Mouse (Mus musculus): ENCODE measurements at regions not wholly inside any gene's neighbourhood (a gene's known extent, or its start where the extent isn't known, plus 50 kb on each side); places are given as distances from the start of the nearest gene placed in this dataset.

DNA sequence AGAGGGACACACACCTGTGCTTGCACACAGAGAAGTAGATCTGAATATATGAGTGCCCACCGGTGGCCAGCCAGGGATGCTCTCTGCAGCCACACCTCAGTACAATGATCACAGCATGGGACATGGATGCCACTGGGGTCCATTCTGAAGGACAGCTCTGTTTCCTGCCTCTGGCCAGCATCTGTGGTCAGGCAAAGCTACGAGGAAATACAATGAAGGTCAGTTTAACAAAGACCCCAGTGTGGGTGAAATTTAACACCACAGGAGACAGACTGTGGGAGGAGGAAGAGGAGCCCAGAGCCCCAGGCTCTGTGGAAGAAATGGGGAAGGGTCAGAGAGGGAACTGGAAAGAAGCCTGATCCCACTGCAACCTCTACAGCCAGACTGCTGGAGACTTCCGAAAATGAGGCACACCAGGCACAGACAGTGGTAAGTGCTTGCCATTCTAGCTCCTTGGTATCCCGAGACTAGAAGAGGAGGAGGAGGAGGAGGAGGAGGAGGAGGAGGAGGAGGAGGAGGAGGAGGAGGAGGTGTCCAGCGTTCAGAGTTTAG is 196.0 kb downstream of the Ly86 start:
- Histone ChIP-seq H3K36me3 (no peaks in the 10 kb centered on the region), H3K9me3 (no peaks in the 10 kb centered on the region), H3K4me3 (no peak overlapping the region), H3K27me3 (no peaks in the 10 kb centered on the region), H3K27ac (replicated peaks) (no peak overlapping the region), H3K4me2 (no peak overlapping the region), H3K9ac (no peak overlapping the region), H3K4me1 (replicated peaks) (no peaks in the 10 kb centered on the region)
- 3% methylated on average over 4 of the region's 5 CpGs for WGBS
- ATAC-seq (ENCODE audit: low FRiP score, low read depth) = no peak

DNA sequence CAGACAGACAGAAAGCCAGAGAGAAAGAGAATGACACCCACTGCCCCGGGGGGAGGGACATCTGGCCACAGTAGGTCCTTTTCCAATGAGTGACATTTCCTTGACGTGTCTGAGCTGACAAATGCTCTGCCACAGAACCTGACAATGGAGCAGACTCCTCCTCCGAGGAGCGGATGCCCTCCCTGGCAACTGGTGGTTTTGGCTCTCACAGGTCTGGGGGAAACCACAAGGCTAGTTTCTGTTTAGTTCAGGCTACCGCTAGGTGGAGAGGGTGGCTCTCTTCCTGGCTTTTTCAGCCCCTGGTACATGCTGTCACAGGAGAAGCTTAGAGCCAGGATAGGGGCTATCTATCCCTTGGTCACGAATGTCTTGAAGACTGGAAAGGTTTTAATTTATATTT is 196.7 kb downstream of the Ly86 start:
- no peaks in the 10 kb centered on the region for H3K27me3 ChIP-seq
- no peak overlapping the region for H3K27ac ChIP-seq (replicated peaks)
- H3K9me3 ChIP-seq = no peaks in the 10 kb centered on the region
- ATAC-seq (ENCODE audit: low FRiP score, low read depth) = peak; percentile 73; the same call in 1 of the 2 replicates
- 8% methylated on average over 6 of the region's 6 CpGs for WGBS
- H3K9ac ChIP-seq = no peak overlapping the region
- peak overlapping the region; percentile 8; the same call in 1 of the 2 replicates for H3K4me2 ChIP-seq
- H3K36me3 ChIP-seq = no peaks in the 10 kb centered on the region
- H3K4me3 ChIP-seq = no peak overlapping the region
- no peaks in the 10 kb centered on the region for H3K4me1 ChIP-seq (replicated peaks)

DNA sequence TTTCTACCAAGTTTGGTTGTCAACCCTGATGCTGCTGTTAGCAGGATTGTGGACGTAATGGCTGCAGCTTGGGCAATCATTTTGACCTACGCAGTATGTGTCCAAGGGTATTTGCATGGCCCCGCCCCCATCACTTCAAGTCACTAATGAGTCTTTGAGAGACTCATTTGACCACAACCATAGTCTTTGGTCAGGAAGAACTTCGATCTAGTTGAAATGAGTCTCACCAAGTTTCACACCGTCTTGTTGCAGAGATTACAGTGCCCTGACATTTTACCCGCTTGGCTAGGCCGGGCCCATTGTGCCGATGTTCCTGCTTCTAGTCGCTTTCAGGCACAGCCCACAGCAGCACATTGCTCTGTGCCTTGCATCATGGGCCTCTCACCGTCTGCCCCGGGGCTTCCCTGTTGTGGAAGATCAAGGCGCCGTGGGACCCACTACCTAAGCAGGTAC is 197.8 kb downstream of the Ly86 start:
- no peak for ATAC-seq (ENCODE audit: low FRiP score, low read depth)
- no peaks in the 10 kb centered on the region for H3K27me3 ChIP-seq
- H3K9ac ChIP-seq = no peak overlapping the region
- no peaks in the 10 kb centered on the region for H3K36me3 ChIP-seq
- H3K4me2 ChIP-seq = no peak overlapping the region
- no peak overlapping the region for H3K4me3 ChIP-seq
- WGBS = 93% methylated on average over 13 of the region's 13 CpGs
- H3K27ac ChIP-seq (replicated peaks) = no peak overlapping the region
- H3K4me1 ChIP-seq (replicated peaks) = no peaks in the 10 kb centered on the region
- H3K9me3 ChIP-seq = no peaks in the 10 kb centered on the region

DNA sequence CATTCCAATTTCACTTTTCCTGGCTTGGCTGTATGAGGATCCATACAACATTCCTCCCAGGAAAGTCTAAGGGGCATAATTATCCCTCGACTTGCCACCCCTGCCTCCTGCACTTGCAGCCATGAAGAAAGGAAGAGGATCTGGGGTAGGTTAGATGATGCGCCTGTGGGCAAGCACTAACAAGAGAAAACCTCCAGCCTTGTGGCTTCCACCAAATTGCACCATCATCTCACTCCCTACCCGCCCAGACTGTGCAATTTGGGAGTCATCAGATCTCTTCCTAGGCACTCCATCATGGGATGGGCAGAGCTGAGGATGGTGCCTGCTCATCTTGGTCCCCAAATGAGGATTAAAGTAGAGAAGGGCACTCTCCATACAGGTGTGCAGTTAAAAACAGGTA is 198.8 kb downstream of the Ly86 start:
- Histone ChIP-seq H3K9ac (no peak overlapping the region), H3K9me3 (no peaks in the 10 kb centered on the region), H3K4me2 (no peak overlapping the region), H3K4me3 (no peak overlapping the region), H3K27me3 (no peaks in the 10 kb centered on the region), H3K4me1 (replicated peaks) (no peaks in the 10 kb centered on the region), H3K36me3 (no peaks in the 10 kb centered on the region), H3K27ac (replicated peaks) (no peak overlapping the region)
- WGBS = 89% methylated on average over 3 of the region's 3 CpGs
- no peak for ATAC-seq (ENCODE audit: low FRiP score, low read depth)

DNA sequence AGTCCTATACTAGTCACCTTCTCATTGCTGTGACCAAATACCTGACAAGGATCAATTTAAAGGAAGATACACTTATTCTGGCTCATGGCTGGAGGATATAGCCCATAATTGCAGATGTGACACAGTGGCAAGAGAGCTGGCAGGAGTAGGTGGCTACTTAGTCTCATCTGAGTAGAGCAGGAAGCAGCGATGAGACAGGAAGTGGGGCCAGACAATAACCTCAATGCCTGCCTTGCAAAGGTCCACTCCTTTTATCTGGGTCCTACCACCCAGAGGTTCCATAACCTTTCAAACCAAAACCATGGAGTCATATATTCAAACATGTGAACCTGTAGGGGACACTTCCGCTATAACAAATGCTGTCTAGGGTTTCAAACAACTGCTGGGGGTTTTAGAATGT is 199.7 kb downstream of the Ly86 start:
- Histone ChIP-seq H3K4me3 (no peak overlapping the region), H3K4me1 (replicated peaks) (no peaks in the 10 kb centered on the region), H3K4me2 (no peak overlapping the region), H3K9ac (no peak overlapping the region), H3K27me3 (no peaks in the 10 kb centered on the region), H3K36me3 (no peaks in the 10 kb centered on the region), H3K9me3 (no peaks in the 10 kb centered on the region), H3K27ac (replicated peaks) (no peak overlapping the region)
- 94% methylated on average over 2 of the region's 2 CpGs for WGBS
- no peak for ATAC-seq (ENCODE audit: low FRiP score, low read depth)

DNA sequence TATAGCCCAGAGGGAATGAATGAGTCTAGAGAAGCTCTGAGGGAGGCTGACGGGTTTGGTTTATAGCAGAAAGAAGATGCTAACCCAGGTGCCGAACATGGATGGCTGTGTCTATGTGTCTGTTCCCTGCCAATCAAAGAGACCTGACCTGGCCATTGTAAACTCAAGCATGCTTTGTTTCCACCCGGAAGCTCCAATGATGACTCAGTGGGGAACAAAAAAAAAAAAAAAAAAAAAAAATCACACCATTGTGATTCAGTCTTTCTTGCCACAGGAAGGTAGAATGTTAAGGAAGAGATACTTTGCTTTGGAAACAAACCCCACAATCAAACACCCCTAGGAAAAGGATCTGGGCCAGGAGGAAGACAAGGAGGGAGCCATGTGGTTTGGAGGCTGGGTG is 201.5 kb downstream of the Ly86 start:
- H3K4me2 ChIP-seq = no peak overlapping the region
- no peak overlapping the region for H3K9ac ChIP-seq
- no peak overlapping the region for H3K27ac ChIP-seq (replicated peaks)
- H3K9me3 ChIP-seq = no peaks in the 10 kb centered on the region
- H3K27me3 ChIP-seq = no peaks in the 10 kb centered on the region
- H3K4me3 ChIP-seq = no peak overlapping the region
- WGBS = 78% methylated on average over 3 of the region's 3 CpGs
- H3K4me1 ChIP-seq (replicated peaks) = no peaks in the 10 kb centered on the region
- H3K36me3 ChIP-seq = no peaks in the 10 kb centered on the region
- no peak for ATAC-seq (ENCODE audit: low FRiP score, low read depth)

DNA sequence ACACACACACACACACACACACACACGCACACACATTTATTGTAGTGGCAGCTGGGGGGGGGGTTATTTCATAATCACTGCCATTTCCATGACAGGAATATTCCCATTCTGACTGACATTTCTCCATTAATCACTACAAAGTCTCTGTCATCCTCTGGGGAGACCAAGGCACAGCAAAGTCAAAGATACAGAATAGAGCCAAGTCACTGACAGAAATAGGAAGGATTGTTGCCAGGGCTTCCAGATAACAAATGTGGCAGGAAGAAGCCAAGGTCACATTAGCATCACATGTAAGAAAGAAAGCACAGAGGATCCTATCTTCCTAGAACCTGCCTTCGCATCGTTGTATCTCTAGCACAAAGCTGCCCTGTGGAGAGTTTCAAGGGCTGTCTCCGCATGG is 205.6 kb downstream of the Ly86 start:
- no peaks in the 10 kb centered on the region for H3K36me3 ChIP-seq
- no peaks in the 10 kb centered on the region for H3K4me1 ChIP-seq (replicated peaks)
- ATAC-seq (ENCODE audit: low FRiP score, low read depth) = no peak; the same call in 1 of the 2 replicates
- H3K4me2 ChIP-seq = no peak overlapping the region
- no peak overlapping the region for H3K4me3 ChIP-seq
- H3K9me3 ChIP-seq = no peaks in the 10 kb centered on the region
- H3K9ac ChIP-seq = no peak overlapping the region
- no peaks in the 10 kb centered on the region for H3K27me3 ChIP-seq
- WGBS = 58% methylated on average over 4 of the region's 4 CpGs
- no peak overlapping the region for H3K27ac ChIP-seq (replicated peaks)

DNA sequence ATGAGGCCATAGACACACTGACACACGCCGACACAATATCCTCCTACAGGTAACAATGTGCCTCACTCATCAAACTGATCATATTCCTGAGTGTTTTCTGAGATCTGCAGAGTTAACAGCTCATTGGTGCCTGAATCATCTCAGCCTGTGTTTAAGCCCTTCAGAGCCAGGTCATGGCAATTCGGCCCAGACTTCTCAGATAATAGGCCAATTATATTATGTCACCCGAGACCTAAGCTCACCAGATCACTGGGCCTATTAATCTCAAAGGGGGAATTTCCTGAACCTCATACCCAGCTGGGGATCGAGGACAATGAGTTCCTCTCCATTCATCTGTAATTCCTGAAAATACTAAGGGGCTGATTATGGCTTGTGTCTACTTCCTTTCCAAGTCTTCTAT is 208.4 kb downstream of the Ly86 start:
- no peaks in the 10 kb centered on the region for H3K4me1 ChIP-seq (replicated peaks)
- ATAC-seq (ENCODE audit: low FRiP score, low read depth) = no peak

DNA sequence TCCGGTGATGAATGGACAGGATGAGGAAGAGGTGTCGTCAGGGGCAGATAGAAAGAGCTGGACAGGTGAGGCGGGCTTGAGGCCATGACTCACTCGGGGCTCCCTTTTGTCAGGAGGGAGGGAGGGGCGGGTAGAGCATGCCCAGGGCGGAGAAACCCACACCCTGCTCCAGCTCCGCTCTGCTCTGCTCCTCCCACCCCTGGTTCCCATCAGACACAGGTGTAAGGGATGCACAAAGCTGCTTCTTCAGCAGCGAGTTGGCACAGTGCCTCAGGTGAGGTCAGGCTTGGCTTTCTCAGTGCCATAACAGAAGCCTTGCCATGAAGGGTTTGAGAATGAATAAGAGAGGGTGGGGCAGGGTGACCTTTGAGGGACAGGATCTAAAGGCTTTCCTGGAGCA is 212.2 kb downstream of the Ly86 start:
- H3K27me3 ChIP-seq = no peaks in the 10 kb centered on the region
- no peaks in the 10 kb centered on the region for H3K9me3 ChIP-seq
- no peak overlapping the region for H3K4me2 ChIP-seq
- H3K9ac ChIP-seq = no peak overlapping the region
- H3K4me3 ChIP-seq = no peak overlapping the region
- H3K36me3 ChIP-seq = no peaks in the 10 kb centered on the region
- ATAC-seq (ENCODE audit: low FRiP score, low read depth) = no peak
- H3K4me1 ChIP-seq (replicated peaks) = no peaks in the 10 kb centered on the region
- 92% methylated on average over 8 of the region's 8 CpGs for WGBS
- H3K27ac ChIP-seq (replicated peaks) = no peak overlapping the region

More for the DNA sequence above, 208.4 kb downstream of the Ly86 start:
- no peak overlapping the region for H3K4me2 ChIP-seq
- no peaks in the 10 kb centered on the region for H3K36me3 ChIP-seq
- no peak overlapping the region for H3K27ac ChIP-seq (replicated peaks)
- H3K9ac ChIP-seq = no peak overlapping the region
- no peak overlapping the region for H3K4me3 ChIP-seq
- no peaks in the 10 kb centered on the region for H3K27me3 ChIP-seq
- 64% methylated on average over 5 of the region's 5 CpGs for WGBS
- H3K9me3 ChIP-seq = no peaks in the 10 kb centered on the region

DNA sequence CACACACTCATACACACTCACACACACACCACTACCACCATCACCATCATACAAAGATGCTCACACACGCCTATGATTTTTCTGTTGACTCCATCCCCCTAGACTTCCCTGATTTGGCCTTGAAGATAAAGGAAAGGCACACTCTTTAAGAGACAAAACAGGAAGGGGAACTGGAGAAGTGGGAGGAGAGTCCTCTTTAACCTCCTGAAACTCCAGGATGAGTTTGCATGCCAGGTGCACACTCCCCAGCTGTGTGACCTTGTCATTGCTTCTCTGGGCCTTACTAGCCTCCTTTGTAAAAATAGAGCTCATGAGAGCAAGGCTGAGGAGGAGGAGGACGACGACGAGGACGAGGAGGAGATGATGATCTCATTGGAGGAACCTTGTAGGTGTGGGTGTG is 212.8 kb downstream of the Ly86 start:
- Histone ChIP-seq H3K4me1 (replicated peaks) (no peaks in the 10 kb centered on the region), H3K27ac (replicated peaks) (no peak overlapping the region), H3K9ac (no peak overlapping the region), H3K36me3 (no peaks in the 10 kb centered on the region), H3K9me3 (no peaks in the 10 kb centered on the region), H3K4me3 (no peak overlapping the region), H3K4me2 (no peak overlapping the region), H3K27me3 (no peaks in the 10 kb centered on the region)
- ATAC-seq (ENCODE audit: low FRiP score, low read depth) = no peak
- 89% methylated on average over 5 of the region's 5 CpGs for WGBS

DNA sequence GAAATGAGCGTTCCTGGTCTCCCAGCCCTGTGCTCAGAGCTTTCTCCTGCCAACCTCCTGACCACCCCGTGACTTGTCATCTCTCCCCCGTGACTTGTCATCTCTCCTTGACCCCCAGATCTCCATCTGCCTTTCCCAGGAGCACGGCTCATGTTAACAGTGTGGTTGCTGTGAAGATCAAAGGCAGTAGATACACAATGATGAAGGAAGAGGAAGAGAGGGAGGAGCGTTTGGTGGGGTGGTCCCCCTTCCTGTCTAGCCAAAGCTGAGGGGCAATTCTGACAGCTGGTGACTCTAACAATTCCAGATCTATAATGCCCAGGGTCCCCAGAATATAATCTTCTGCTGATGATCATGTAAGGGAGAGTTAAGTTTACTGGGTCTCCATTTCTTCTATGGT is 214.0 kb downstream of the Ly86 start:
- Histone ChIP-seq H3K9me3 (no peaks in the 10 kb centered on the region), H3K36me3 (no peaks in the 10 kb centered on the region), H3K27me3 (no peaks in the 10 kb centered on the region), H3K9ac (no peak overlapping the region), H3K27ac (replicated peaks) (no peak overlapping the region), H3K4me1 (replicated peaks) (no peaks in the 10 kb centered on the region), H3K4me3 (no peak overlapping the region), H3K4me2 (no peak overlapping the region)
- no peak for ATAC-seq (ENCODE audit: low FRiP score, low read depth)
- 76% methylated on average over 5 of the region's 5 CpGs for WGBS

DNA sequence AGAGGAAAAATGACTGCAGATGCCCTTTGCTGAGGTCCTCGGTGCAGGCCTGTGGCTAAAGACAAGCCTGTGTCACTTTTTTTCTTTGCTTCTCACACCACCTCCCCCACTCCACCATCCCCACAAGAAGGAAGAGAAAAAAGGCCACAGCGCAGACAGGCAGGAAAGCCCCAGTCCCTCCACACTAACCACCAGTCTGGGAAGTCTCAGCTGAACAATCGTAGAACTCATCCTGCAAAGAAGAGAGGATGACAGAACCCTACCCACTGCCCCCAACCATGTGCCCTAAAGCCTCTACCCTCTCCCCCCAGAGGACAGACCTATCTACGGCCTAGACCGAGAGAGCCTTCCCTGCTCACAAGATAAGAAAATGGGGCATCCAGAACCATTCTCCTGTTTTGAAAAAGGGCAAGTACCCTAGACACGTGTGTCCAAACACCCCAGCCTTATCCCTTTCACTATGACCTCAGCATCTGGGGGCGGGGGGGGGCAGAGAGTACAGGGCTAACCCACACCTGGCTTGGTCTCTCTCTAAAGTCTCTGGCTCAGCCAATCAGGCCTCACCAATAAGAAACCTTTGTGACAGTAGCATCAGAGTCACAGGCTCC is 214.8 kb downstream of the Ly86 start:
- no peaks in the 10 kb centered on the region for H3K9me3 ChIP-seq
- no peaks in the 10 kb centered on the region for H3K4me1 ChIP-seq (replicated peaks)
- no peak overlapping the region for H3K4me2 ChIP-seq
- H3K36me3 ChIP-seq = no peaks in the 10 kb centered on the region
- 73% methylated on average over 7 of the region's 7 CpGs for WGBS
- H3K9ac ChIP-seq = no peak overlapping the region
- H3K4me3 ChIP-seq = no peak overlapping the region
- H3K27ac ChIP-seq (replicated peaks) = no peak overlapping the region
- no peaks in the 10 kb centered on the region for H3K27me3 ChIP-seq
- ATAC-seq (ENCODE audit: low FRiP score, low read depth) = 0 out of 2 replicates have a peak, but pooled peaks have one; percentile 3

DNA sequence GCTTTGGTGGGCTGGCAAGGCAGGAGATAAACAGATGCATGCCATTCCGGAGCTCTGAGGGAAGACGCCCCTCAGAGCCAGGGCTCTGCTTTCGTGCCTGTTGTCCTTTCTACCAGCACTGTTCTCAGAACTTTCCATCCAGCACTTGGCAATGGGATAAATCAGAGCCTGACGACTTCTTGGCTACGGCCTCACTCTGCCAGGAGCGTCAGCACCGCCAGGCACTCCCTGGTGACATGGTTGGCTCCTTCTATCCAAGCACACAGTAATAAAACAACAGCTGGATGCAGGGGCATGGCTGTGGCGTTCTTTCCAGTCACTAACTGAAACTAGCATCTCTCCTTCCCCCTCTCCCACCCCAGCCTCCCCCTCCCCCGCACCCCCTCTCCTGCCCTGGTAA is 215.4 kb downstream of the Ly86 start:
- Histone ChIP-seq H3K4me2 (no peak overlapping the region), H3K9me3 (no peaks in the 10 kb centered on the region), H3K27ac (replicated peaks) (no peak overlapping the region), H3K27me3 (no peaks in the 10 kb centered on the region), H3K4me1 (replicated peaks) (no peaks in the 10 kb centered on the region), H3K36me3 (no peaks in the 10 kb centered on the region), H3K9ac (no peak overlapping the region), H3K4me3 (no peak overlapping the region)
- WGBS = 28% methylated on average over 9 of the region's 9 CpGs
- 0 out of 2 replicates have a peak, but pooled peaks have one; percentile 25 for ATAC-seq (ENCODE audit: low FRiP score, low read depth)
